Mouse (Mus musculus): ENCODE measurements around the gene Lama2. TPM values are rescaled to one million over a fixed set of nuclear protein-coding genes. Genes with fewer than 3 reads are reported as not detected.

Gene Lama2
- polyA plus RNA-seq, 1 experiment from 2014 or later = 3.5 TPM

GRCm38 (mm10) chr10:27413583-27414465 is 205.7 kb downstream of the Lama2 start:
- Histone ChIP-seq H3K9me3 (ENCODE audit: control insufficient read depth, low read length) (no peaks in the 10 kb centered on the region), H3K27me3 (replicated peaks; ENCODE audit: control insufficient read depth, insufficient read depth, low read length) (no peaks in the 10 kb centered on the region), H3K9ac (replicated peaks; ENCODE audit: low read depth, low read length) (no peak overlapping the region), H3K4me2 (ENCODE audit: low read length) (no peak overlapping the region), H3K4me1 (replicated peaks; ENCODE audit: control insufficient read depth, insufficient read depth, low read length) (no peaks in the 10 kb centered on the region), H3K36me3 (ENCODE audit: control insufficient read depth, insufficient read depth) (no peaks in the 10 kb centered on the region), H3K4me3 (replicated peaks; ENCODE audit: low read length) (no peak overlapping the region), H3K27ac (ENCODE audit: low read length) (no peak overlapping the region)
- 63% methylated on average over 5 of the region's 5 CpGs for WGBS
- no peak for ATAC-seq

DNA sequence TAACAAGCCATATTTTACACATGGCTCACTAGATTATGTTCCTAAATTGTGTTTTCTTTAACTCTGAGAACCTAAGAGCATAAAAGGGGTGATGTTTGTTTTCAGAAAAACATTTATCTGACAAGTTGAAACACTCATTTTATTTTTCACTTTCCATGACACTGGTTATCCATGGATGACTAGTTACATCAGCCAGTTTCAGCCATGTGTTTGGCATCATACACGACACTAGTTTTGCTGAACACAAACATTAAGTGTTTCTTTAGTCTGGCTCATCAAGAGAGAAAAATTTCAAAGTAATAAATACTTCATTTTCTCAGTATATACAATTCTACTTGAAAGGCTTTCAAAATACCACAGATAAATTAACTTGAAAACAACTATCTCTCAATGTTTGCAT is 228.8 kb downstream of the Lama2 start:
- 62% methylated on average over 1 of the region's 1 CpGs for WGBS
- no peaks in the 10 kb centered on the region for H3K27me3 ChIP-seq (replicated peaks; ENCODE audit: control insufficient read depth, insufficient read depth, low read length)
- H3K4me3 ChIP-seq (replicated peaks; ENCODE audit: low read length) = no peak overlapping the region
- H3K4me1 ChIP-seq (replicated peaks; ENCODE audit: control insufficient read depth, insufficient read depth, low read length) = no peaks in the 10 kb centered on the region
- no peak overlapping the region for H3K27ac ChIP-seq (ENCODE audit: low read length)
- no peak for ATAC-seq
- no peaks in the 10 kb centered on the region for H3K36me3 ChIP-seq (ENCODE audit: control insufficient read depth, insufficient read depth)
- H3K4me2 ChIP-seq (ENCODE audit: low read length) = no peak overlapping the region
- no peak overlapping the region for H3K9ac ChIP-seq (replicated peaks; ENCODE audit: low read depth, low read length)
- H3K9me3 ChIP-seq (ENCODE audit: control insufficient read depth, low read length) = no peaks in the 10 kb centered on the region

DNA sequence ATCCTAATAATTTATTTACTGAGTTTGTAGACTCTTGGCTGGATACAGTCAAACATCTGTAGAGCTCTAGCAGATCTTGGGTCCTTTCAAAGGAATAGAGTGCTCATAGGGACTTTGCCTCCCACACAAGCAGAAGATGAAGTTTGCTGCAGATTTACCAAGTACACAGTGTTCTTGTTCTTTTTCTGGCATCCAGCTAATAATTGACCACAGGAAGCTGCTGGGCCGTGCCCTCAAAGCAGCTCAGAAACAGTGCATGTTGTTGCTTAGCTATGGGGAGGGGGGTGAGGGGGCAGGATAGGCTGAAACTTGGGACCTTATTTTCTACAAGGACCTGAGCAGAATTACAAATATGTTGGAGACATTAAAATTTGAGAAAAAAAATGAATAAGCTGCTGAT is 232.0 kb downstream of the Lama2 start:
- no peak for ATAC-seq
- no peaks in the 10 kb centered on the region for H3K9me3 ChIP-seq (ENCODE audit: control insufficient read depth, low read length)
- H3K4me1 ChIP-seq (replicated peaks; ENCODE audit: control insufficient read depth, insufficient read depth, low read length) = no peaks in the 10 kb centered on the region
- H3K27ac ChIP-seq (ENCODE audit: low read length) = no peak overlapping the region
- H3K4me2 ChIP-seq (ENCODE audit: low read length) = no peak overlapping the region
- H3K27me3 ChIP-seq (replicated peaks; ENCODE audit: control insufficient read depth, insufficient read depth, low read length) = no peaks in the 10 kb centered on the region
- H3K36me3 ChIP-seq (ENCODE audit: control insufficient read depth, insufficient read depth) = no peaks in the 10 kb centered on the region
- H3K4me3 ChIP-seq (replicated peaks; ENCODE audit: low read length) = no peak overlapping the region
- 59% methylated on average over 1 of the region's 1 CpGs for WGBS
- no peak overlapping the region for H3K9ac ChIP-seq (replicated peaks; ENCODE audit: low read depth, low read length)

DNA sequence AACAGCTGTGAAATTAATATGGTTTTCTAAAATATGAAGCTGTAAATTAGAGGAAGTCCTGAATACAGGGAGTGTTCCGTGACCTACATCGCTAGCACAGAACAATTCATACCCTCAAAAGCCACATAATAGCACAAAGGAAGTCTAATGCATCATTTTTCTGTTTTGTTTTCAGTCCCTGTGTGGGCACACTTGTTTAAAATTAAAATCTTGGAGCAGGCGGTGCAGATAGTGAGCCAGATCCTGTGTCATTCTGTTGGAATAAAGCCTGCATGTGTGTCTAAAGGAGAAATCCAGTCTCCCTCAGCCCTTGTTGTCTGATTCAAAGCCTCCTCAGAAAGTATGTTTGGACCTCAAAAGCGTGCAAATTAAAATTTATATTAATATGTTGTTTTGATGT is 234.9 kb downstream of the Lama2 start:
- ATAC-seq = peak; percentile 43; the same call in 1 of the 2 replicates
- WGBS = 66% methylated on average over 4 of the region's 4 CpGs
- H3K4me1 ChIP-seq (replicated peaks; ENCODE audit: control insufficient read depth, insufficient read depth, low read length) = no peaks in the 10 kb centered on the region
- no peak overlapping the region for H3K27ac ChIP-seq (ENCODE audit: low read length)
- no peak overlapping the region for H3K9ac ChIP-seq (replicated peaks; ENCODE audit: low read depth, low read length)
- no peaks in the 10 kb centered on the region for H3K9me3 ChIP-seq (ENCODE audit: control insufficient read depth, low read length)
- no peaks in the 10 kb centered on the region for H3K36me3 ChIP-seq (ENCODE audit: control insufficient read depth, insufficient read depth)
- no peaks in the 10 kb centered on the region for H3K27me3 ChIP-seq (replicated peaks; ENCODE audit: control insufficient read depth, insufficient read depth, low read length)
- no peak overlapping the region for H3K4me3 ChIP-seq (replicated peaks; ENCODE audit: low read length)
- H3K4me2 ChIP-seq (ENCODE audit: low read length) = no peak overlapping the region

- Histone ChIP-seq H3K4me3 (replicated peaks; ENCODE audit: low read length) (no peak overlapping the region), H3K27me3 (replicated peaks; ENCODE audit: control insufficient read depth, insufficient read depth, low read length) (no peaks in the 10 kb centered on the region), H3K4me2 (ENCODE audit: low read length) (no peak overlapping the region), H3K27ac (ENCODE audit: low read length) (no peak overlapping the region), H3K9me3 (ENCODE audit: control insufficient read depth, low read length) (no peaks in the 10 kb centered on the region), H3K4me1 (replicated peaks; ENCODE audit: control insufficient read depth, insufficient read depth, low read length) (no peaks in the 10 kb centered on the region), H3K9ac (replicated peaks; ENCODE audit: low read depth, low read length) (no peak overlapping the region), H3K36me3 (ENCODE audit: control insufficient read depth, insufficient read depth) (no peaks in the 10 kb centered on the region)
- ATAC-seq = peak; percentile 91
- 42% methylated on average over 2 of the region's 2 CpGs for WGBS
These were observed 236.5 kb downstream of the Lama2 start for GRCm38 (mm10) chr10:27382887-27383609.

DNA sequence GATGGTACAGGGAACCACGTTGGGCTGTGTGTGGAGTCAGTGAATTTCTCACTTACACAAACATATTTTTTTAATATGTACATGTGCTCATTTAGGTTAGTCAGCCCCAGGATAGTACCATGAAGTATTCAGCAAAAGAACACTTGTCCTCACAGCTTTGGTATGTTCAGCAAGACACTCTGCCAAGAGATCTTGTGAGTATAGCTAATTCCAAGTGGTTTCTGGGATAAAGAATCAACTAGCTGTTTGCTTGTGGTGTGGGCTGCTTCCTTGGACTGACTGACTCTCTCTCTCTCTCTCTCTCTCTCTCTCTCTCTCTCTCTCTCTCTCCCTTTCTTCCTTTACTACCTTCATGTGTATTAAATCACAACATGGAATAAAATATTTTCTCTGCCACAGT is 241.3 kb downstream of the Lama2 start:
- Histone ChIP-seq H3K27me3 (replicated peaks; ENCODE audit: control insufficient read depth, insufficient read depth, low read length) (no peaks in the 10 kb centered on the region), H3K27ac (ENCODE audit: low read length) (no peak overlapping the region), H3K4me3 (replicated peaks; ENCODE audit: low read length) (no peak overlapping the region), H3K36me3 (ENCODE audit: control insufficient read depth, insufficient read depth) (no peaks in the 10 kb centered on the region), H3K4me2 (ENCODE audit: low read length) (no peak overlapping the region), H3K9ac (replicated peaks; ENCODE audit: low read depth, low read length) (no peak overlapping the region), H3K4me1 (replicated peaks; ENCODE audit: control insufficient read depth, insufficient read depth, low read length) (no peaks in the 10 kb centered on the region), H3K9me3 (ENCODE audit: control insufficient read depth, low read length) (no peaks in the 10 kb centered on the region)
- ATAC-seq = no peak
- WGBS = 62% methylated on average over 1 of the region's 1 CpGs

- Histone ChIP-seq H3K36me3 (ENCODE audit: control insufficient read depth, insufficient read depth) (no peaks in the 10 kb centered on the region), H3K4me3 (replicated peaks; ENCODE audit: low read length) (no peak overlapping the region), H3K27ac (ENCODE audit: low read length) (no peak overlapping the region), H3K27me3 (replicated peaks; ENCODE audit: control insufficient read depth, insufficient read depth, low read length) (no peaks in the 10 kb centered on the region), H3K4me2 (ENCODE audit: low read length) (no peak overlapping the region), H3K9me3 (ENCODE audit: control insufficient read depth, low read length) (no peaks in the 10 kb centered on the region; the same call in 1 of the 2 replicates), H3K4me1 (replicated peaks; ENCODE audit: control insufficient read depth, insufficient read depth, low read length) (no peaks in the 10 kb centered on the region), H3K9ac (replicated peaks; ENCODE audit: low read depth, low read length) (no peak overlapping the region)
- ATAC-seq = no peak
- 39% methylated on average over 7 of the region's 7 CpGs for WGBS
These were observed 275.3 kb downstream of the Lama2 start for GRCm38 (mm10) chr10:27344278-27344677.

GRCm38 (mm10) chr10:27322410-27322990 is 297.1 kb downstream of the Lama2 start:
- H3K36me3 ChIP-seq (ENCODE audit: control insufficient read depth, insufficient read depth) = no peaks in the 10 kb centered on the region
- no peak overlapping the region for H3K4me2 ChIP-seq (ENCODE audit: low read length)
- H3K4me3 ChIP-seq (replicated peaks; ENCODE audit: low read length) = no peak overlapping the region
- ATAC-seq = peak; percentile 38; the same call in 1 of the 2 replicates
- H3K9ac ChIP-seq (replicated peaks; ENCODE audit: low read depth, low read length) = no peak overlapping the region
- no peaks in the 10 kb centered on the region for H3K27me3 ChIP-seq (replicated peaks; ENCODE audit: control insufficient read depth, insufficient read depth, low read length)
- 58% methylated on average over 4 of the region's 4 CpGs for WGBS
- H3K27ac ChIP-seq (ENCODE audit: low read length) = no peak overlapping the region
- H3K9me3 ChIP-seq (ENCODE audit: control insufficient read depth, low read length) = no peaks in the 10 kb centered on the region
- H3K4me1 ChIP-seq (replicated peaks; ENCODE audit: control insufficient read depth, insufficient read depth, low read length) = no peaks in the 10 kb centered on the region

GRCm38 (mm10) chr10:27307444-27307843 is 312.1 kb downstream of the Lama2 start:
- no peak overlapping the region for H3K27ac ChIP-seq (ENCODE audit: low read length)
- no peaks in the 10 kb centered on the region for H3K36me3 ChIP-seq (ENCODE audit: control insufficient read depth, insufficient read depth)
- no peaks in the 10 kb centered on the region for H3K9me3 ChIP-seq (ENCODE audit: control insufficient read depth, low read length)
- H3K4me2 ChIP-seq (ENCODE audit: low read length) = no peak overlapping the region
- H3K4me1 ChIP-seq (replicated peaks; ENCODE audit: control insufficient read depth, insufficient read depth, low read length) = no peaks in the 10 kb centered on the region
- 82% methylated on average over 8 of the region's 8 CpGs for WGBS
- H3K4me3 ChIP-seq (replicated peaks; ENCODE audit: low read length) = no peak overlapping the region
- no peak overlapping the region for H3K9ac ChIP-seq (replicated peaks; ENCODE audit: low read depth, low read length)
- no peak for ATAC-seq
- H3K27me3 ChIP-seq (replicated peaks; ENCODE audit: control insufficient read depth, insufficient read depth, low read length) = no peaks in the 10 kb centered on the region
